23 mouse cellular contexts compared by ENCODE assay signal in genomic region chr8:72215871-72216270, GRCm38 (mm10). TPM values are rescaled to one million over a fixed set of nuclear protein-coding genes. Genes with fewer than 3 reads are reported as not detected.
DNase-seq lines count a peak whose midpoint lies in the region; ATAC-seq lines count a peak whose summit lies in the region.
"Had no signal": no experiment of that assay in that cellular context is flagged by ENCODE, and none has a peak within 500 bp of the region (broad histone marks: within the 10 kb centered on the region; RNA-seq: fewer than 3 reads in every experiment).

No protein-coding gene starts in this region.

- no peaks in the 10 kb centered on the region for H3K27me3 ChIP-seq in liver, embryonic 16.5 days (ENCODE audit: control insufficient read depth, insufficient read depth, low read depth, low read length)
- H3K27me3 ChIP-seq in liver, embryonic 12.5 days (replicated peaks): no peaks in the 10 kb centered on the region; the same call in 1 of the 2 replicates
- H3K27me3 ChIP-seq: stomach, embryonic 15.5 days had no signal

- H3K4me3 ChIP-seq in liver, embryonic 16.5 days (ENCODE audit: low read depth, low read length): no peak overlapping the region
- H3K4me3 ChIP-seq in liver, embryonic 12.5 days: no peak overlapping the region
- H3K4me3 ChIP-seq: embryonic facial prominence, embryonic 13.5 days; forebrain, embryonic 13.5 days; gastrocnemius, adult 2 months; heart, embryonic 10.5 days; hindbrain, embryonic 10.5 days; neural tube, embryonic 13.5 days; stomach, embryonic 15.5 days had no signal

- no peak for ATAC-seq in liver, embryonic 16.5 days (ENCODE audit: low read depth)
- ATAC-seq in liver, embryonic 12.5 days: no peak
- ATAC-seq: forebrain, embryonic 13.5 days; intestine, embryonic 16.5 days had no signal

- DNase-seq in 416B (ENCODE audit: low read depth): peak; percentile 91
- DNase-seq in MEL-GATA-1-ER (ENCODE audit: extremely low read depth, low read depth): peak; percentile 51
- DNase-seq in monocyte, adult 2 months (ENCODE audit: low read depth in 1 of 2, low spot score in 2 of 2): peak; percentile 46 to 66
- DNase-seq in left cerebral cortex, adult 8-10 months (ENCODE audit: low spot score in 2 of 2): no peak
- no peak for DNase-seq in layer of hippocampus, adult 11-12 months (ENCODE audit: low spot score)
- no peak for DNase-seq in kidney, postnatal 14 days
- DNase-seq: adrenal gland, postnatal 14 days; cerebellum, postnatal 25 days; gastrocnemius, adult 2 months; kidney, postnatal 25 days; right cerebral cortex, adult 18-20 months had no signal

- WGBS in liver, embryonic 16.5 days (ENCODE audit: insufficient replicate concordance): 22% methylated on average over 1 of the region's 1 CpGs
- WGBS in liver, embryonic 12.5 days (ENCODE audit: insufficient replicate concordance): 29% methylated on average over 1 of the region's 1 CpGs

- no peak overlapping the region for H3K9ac ChIP-seq in liver, embryonic 16.5 days (ENCODE audit: low read depth, low read length)
- H3K9ac ChIP-seq in liver, embryonic 12.5 days: no peak overlapping the region
- H3K9ac ChIP-seq: embryonic facial prominence, embryonic 13.5 days; forebrain, embryonic 13.5 days; neural tube, embryonic 13.5 days; stomach, embryonic 15.5 days had no signal

- H3K4me2 ChIP-seq in liver, embryonic 16.5 days (ENCODE audit: low read depth, low read length): no peak overlapping the region
- H3K4me2 ChIP-seq in liver, embryonic 12.5 days: no peak overlapping the region
- H3K4me2 ChIP-seq: embryonic facial prominence, embryonic 13.5 days; forebrain, embryonic 13.5 days; neural tube, embryonic 13.5 days; stomach, embryonic 15.5 days had no signal

- no peaks in the 10 kb centered on the region for H3K36me3 ChIP-seq in liver, embryonic 16.5 days (ENCODE audit: control insufficient read depth, insufficient read depth)
- peaks cover 2% of the 10 kb centered on the region for H3K36me3 ChIP-seq in liver, embryonic 12.5 days
- H3K36me3 ChIP-seq: stomach, embryonic 15.5 days had no signal

- 0 out of 2 replicates have a peak overlapping the region, but pooled peaks have one; percentile 5 for H3K27ac ChIP-seq in liver, embryonic 16.5 days (ENCODE audit: low read length)
- no peak overlapping the region for H3K27ac ChIP-seq in liver, embryonic 12.5 days
- H3K27ac ChIP-seq: embryonic facial prominence, embryonic 13.5 days; forebrain, embryonic 13.5 days; gastrocnemius, adult 2 months; heart, embryonic 10.5 days; hindbrain, embryonic 10.5 days; neural tube, embryonic 13.5 days; stomach, embryonic 15.5 days had no signal

- peaks cover 9% of the 10 kb centered on the region for H3K4me1 ChIP-seq in liver, embryonic 16.5 days (ENCODE audit: control insufficient read depth, low read depth, low read length)
- peaks cover 8% of the 10 kb centered on the region for H3K4me1 ChIP-seq in liver, embryonic 12.5 days
- H3K4me1 ChIP-seq: stomach, embryonic 15.5 days had no signal

- no peaks in the 10 kb centered on the region for H3K9me3 ChIP-seq in liver, embryonic 16.5 days (replicated peaks; ENCODE audit: control insufficient read depth, low read length)
- no peaks in the 10 kb centered on the region for H3K9me3 ChIP-seq in liver, embryonic 12.5 days (replicated peaks)
- H3K9me3 ChIP-seq: embryonic facial prominence, embryonic 13.5 days; forebrain, embryonic 13.5 days; heart, embryonic 10.5 days; hindbrain, embryonic 10.5 days; neural tube, embryonic 13.5 days; stomach, embryonic 15.5 days had no signal

RNA-seq across cellular contexts. Expression of gene Gm11034, which starts 2.4 kb away (rescaled TPM):
- polyA plus RNA-seq in liver, embryonic 16.5 days (2015; fragmentation: Nextera tagmentation; extraction: Ambion mirVana): not detected in 2 replicates
- polyA plus RNA-seq in liver, embryonic 12.5 days (2016; fragmentation: Nextera tagmentation; extraction: Ambion mirVana): not detected in 2 replicates
- not detected for total RNA-seq in left cerebral cortex, adult 8-10 months (2022)
- total RNA-seq: adrenal gland, postnatal 14 days; gastrocnemius, adult 2 months; left cerebral cortex, adult 18-20 months; liver, adult 2 months had no signal
- polyA plus RNA-seq: C2C12; embryonic facial prominence, embryonic 13.5 days; forebrain, embryonic 13.5 days; heart, embryonic 10.5 days; hindbrain, embryonic 10.5 days; intestine, embryonic 16.5 days; liver, adult 2 months; neural tube, embryonic 13.5 days; stomach, embryonic 15.5 days had no signal

RNA-seq across cellular contexts. Expression of gene Cib3, which starts 3.2 kb away (rescaled TPM):
- not detected in 2 replicates for polyA plus RNA-seq in liver, embryonic 16.5 days (2015; fragmentation: Nextera tagmentation; extraction: Ambion mirVana)
- not detected in 2 replicates for polyA plus RNA-seq in liver, embryonic 12.5 days (2016; fragmentation: Nextera tagmentation; extraction: Ambion mirVana)
- not detected for total RNA-seq in left cerebral cortex, adult 8-10 months (2022)
- total RNA-seq: adrenal gland, postnatal 14 days; gastrocnemius, adult 2 months; left cerebral cortex, adult 18-20 months had no signal
- polyA plus RNA-seq: C2C12; embryonic facial prominence, embryonic 13.5 days; forebrain, embryonic 13.5 days; heart, embryonic 10.5 days; hindbrain, embryonic 10.5 days; intestine, embryonic 16.5 days; neural tube, embryonic 13.5 days; stomach, embryonic 15.5 days had no signal

RNA-seq across cellular contexts. Expression of gene Fam32a, which starts 3.7 kb away (rescaled TPM):
- 32.5 and 32.9 TPM in 2 replicates for polyA plus RNA-seq in liver, embryonic 16.5 days (2015; fragmentation: Nextera tagmentation; extraction: Ambion mirVana)
- polyA plus RNA-seq in liver, embryonic 12.5 days (2016; fragmentation: Nextera tagmentation; extraction: Ambion mirVana): 42.7 and 43.0 TPM in 2 replicates
- 10 to 100 TPM; 57.9 to 61.4 (median 58.4) TPM for total RNA-seq in left cerebral cortex, adult 8-10 months (2022)

RNA-seq across cellular contexts. Expression of gene Ap1m1, which starts 23.9 kb away (rescaled TPM):
- 53.6 and 54.3 TPM in 2 replicates for polyA plus RNA-seq in liver, embryonic 16.5 days (2015; fragmentation: Nextera tagmentation; extraction: Ambion mirVana)
- 80.9 and 85.0 TPM in 2 replicates for polyA plus RNA-seq in liver, embryonic 12.5 days (2016; fragmentation: Nextera tagmentation; extraction: Ambion mirVana)
- total RNA-seq in left cerebral cortex, adult 8-10 months (2022): 10 to 100 TPM; 72.0 to 83.7 (median 76.7) TPM

RNA-seq across cellular contexts. Expression of gene Hsh2d, which starts 26.4 kb away (rescaled TPM):
- polyA plus RNA-seq in liver, embryonic 16.5 days (2015; fragmentation: Nextera tagmentation; extraction: Ambion mirVana): 0.22 and 0.30 TPM in 2 replicates
- 0.28 and 0.32 TPM in 2 replicates for polyA plus RNA-seq in liver, embryonic 12.5 days (2016; fragmentation: Nextera tagmentation; extraction: Ambion mirVana)
- total RNA-seq in left cerebral cortex, adult 8-10 months (2022): not detected
- total RNA-seq: adrenal gland, postnatal 14 days; gastrocnemius, adult 2 months; left cerebral cortex, adult 18-20 months had no signal
- polyA plus RNA-seq: embryonic facial prominence, embryonic 13.5 days; forebrain, embryonic 13.5 days; hindbrain, embryonic 10.5 days; neural tube, embryonic 13.5 days had no signal

Comparison
In these comparisons a context has a peak if more than half of its experiments do, and no peak if none do; other contexts are left out.
1. DNase-seq: peak in 416B (single experiment), MEL-GATA-1-ER (single experiment) and monocyte, adult 2 months (2 of 2); none in left cerebral cortex, adult 8-10 months (0 of 2), layer of hippocampus, adult 11-12 months (single experiment) and kidney, postnatal 14 days (single experiment).